Mouse (Mus musculus): ENCODE results near the gene Heatr5b. TPM values are rescaled to one million over a fixed set of nuclear protein-coding genes. Genes with fewer than 3 reads are reported as not detected.

Heatr5b gene
- total RNA-seq, 2 experiments from 2014 or later, result 50.8 TPM

Other genes with a start within 250 kb of the Heatr5b start
- 10 to 100 TPM; 55.0 to 58.0 TPM for gene Strn, start 98.2 kb downstream of the Heatr5b start, total RNA-seq (2021)
- gene Gpatch11, start 203 bp upstream of the Heatr5b start, total RNA-seq (2021), result 10 to 100 TPM; 39.9 to 42.5 TPM
- gene Eif2ak2, start 47.2 kb upstream of the Heatr5b start, total RNA-seq (2021), result 1 to 10 TPM; 4.4 to 6.3 TPM
- not detected for gene Sult6b1, start 71.6 kb upstream of the Heatr5b start, total RNA-seq (2021)
- 10 to 100 TPM; 28.0 to 31.4 TPM for gene Cebpzos, start 81.1 kb upstream of the Heatr5b start, total RNA-seq (2021)
- gene Cebpz, start 101.7 kb upstream of the Heatr5b start, total RNA-seq (2021), result 10 to 100 TPM; 32.0 to 35.3 TPM
- 10 to 100 TPM; 45.8 to 51.1 TPM for gene Ndufaf7, start 101.8 kb upstream of the Heatr5b start, total RNA-seq (2021)
- 10 to 100 TPM; 12.0 to 12.9 TPM for gene Prkd3, start 185.5 kb upstream of the Heatr5b start, total RNA-seq (2021)
- 10 to 100 TPM; 10.7 to 13.4 TPM for gene Qpct, start 216.5 kb upstream of the Heatr5b start, total RNA-seq (2021)